Mouse (Mus musculus) heart, postnatal 25 days (tissue): ENCODE data around the gene Ghr. TPM values are rescaled to one million over a fixed set of nuclear protein-coding genes. Genes with fewer than 3 reads are reported as not detected.

Experiments
- DNase-seq: peaks from one replicate; pipeline ENCODE4 v3.0.0; 2022; ENCODE audit warnings: low spot score
- intact Hi-C: fragments of 180-260 bp; cut with DNase I; formaldehyde crosslinking; loops from one replicate; pipeline ENCODE4 v1.15.1; 2025
- total RNA-seq, 2 experiments: library from RNA; stranded (reverse); gene quantifications; 2 replicates each; pipeline ENCODE4 v1.2.3; 2021

Ghr gene
- total RNA-seq, 2 experiments from 2014 or later, result 155 to 168 TPM

GRCm38 (mm10) chr15:3464754-3465153 is 118.5 kb downstream of the Ghr start:
- intact Hi-C loops, result no loop called here
- DNase-seq, result no peak

DNA sequence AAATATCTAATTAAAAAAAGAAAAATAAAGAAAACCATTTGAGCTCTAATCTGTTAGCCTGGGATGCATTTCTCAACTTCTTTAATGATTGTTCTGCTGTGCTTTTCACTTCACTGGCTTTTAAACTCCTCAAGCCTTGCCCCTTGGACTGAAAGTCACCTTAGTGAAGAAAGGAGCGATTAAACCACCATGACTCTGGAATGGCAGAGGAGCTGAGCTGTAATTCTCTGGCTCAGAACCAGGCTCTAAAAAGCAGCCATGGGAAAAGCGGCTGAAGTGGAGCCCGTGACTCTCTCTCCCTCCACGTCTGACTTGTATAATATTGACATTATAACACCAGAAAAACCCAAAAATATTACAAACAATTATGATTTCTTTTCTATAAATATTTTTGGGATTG is 126.7 kb downstream of the Ghr start:
- no peak for DNase-seq
- intact Hi-C loops, result no loop called here

- intact Hi-C loops, result no loop called here
- DNase-seq, result no peak
Observed at GRCm38 (mm10) chr15:3455572-3455971, 127.7 kb downstream of the Ghr start.

- intact Hi-C loops, result no loop called here
Observed at GRCm38 (mm10) chr15:3452080-3452752, 131.1 kb downstream of the Ghr start.

DNA sequence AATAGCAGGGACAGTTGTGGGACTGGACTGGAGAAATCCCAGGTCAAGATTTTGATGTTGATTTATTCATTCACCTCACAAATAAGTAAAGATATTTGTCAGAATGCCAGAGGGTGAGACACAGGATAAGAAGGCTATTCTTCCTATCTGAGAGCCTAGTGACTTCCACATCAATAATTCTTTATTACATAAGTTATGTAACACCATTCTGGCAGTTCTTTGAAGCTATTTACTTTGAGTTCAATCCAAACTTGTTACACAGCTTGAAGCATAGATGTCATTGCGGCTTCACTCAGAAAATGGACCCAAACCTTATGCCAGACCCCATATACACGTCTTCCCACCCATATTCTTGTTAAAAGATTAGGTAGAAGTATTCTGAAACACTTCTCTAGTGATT is 133.7 kb downstream of the Ghr start:
- no peak for DNase-seq
- intact Hi-C loops, result no loop called here

More at GRCm38 (mm10) chr15:3452080-3452752, 131.1 kb downstream of the Ghr start:
- DNase-seq, result no peak

GRCm38 (mm10) chr15:3445285-3445909 is 137.9 kb downstream of the Ghr start:
- DNase-seq, result no peak
- intact Hi-C loops, result no loop called here

- no peak for DNase-seq
- intact Hi-C loops, result loop anchor here (5.0 kb wide), 3 partner anchors 58 to 232 kb away; no protein-coding TSS in a partner anchor
Observed at GRCm38 (mm10) chr15:3444448-3445020, 138.8 kb downstream of the Ghr start.

DNA sequence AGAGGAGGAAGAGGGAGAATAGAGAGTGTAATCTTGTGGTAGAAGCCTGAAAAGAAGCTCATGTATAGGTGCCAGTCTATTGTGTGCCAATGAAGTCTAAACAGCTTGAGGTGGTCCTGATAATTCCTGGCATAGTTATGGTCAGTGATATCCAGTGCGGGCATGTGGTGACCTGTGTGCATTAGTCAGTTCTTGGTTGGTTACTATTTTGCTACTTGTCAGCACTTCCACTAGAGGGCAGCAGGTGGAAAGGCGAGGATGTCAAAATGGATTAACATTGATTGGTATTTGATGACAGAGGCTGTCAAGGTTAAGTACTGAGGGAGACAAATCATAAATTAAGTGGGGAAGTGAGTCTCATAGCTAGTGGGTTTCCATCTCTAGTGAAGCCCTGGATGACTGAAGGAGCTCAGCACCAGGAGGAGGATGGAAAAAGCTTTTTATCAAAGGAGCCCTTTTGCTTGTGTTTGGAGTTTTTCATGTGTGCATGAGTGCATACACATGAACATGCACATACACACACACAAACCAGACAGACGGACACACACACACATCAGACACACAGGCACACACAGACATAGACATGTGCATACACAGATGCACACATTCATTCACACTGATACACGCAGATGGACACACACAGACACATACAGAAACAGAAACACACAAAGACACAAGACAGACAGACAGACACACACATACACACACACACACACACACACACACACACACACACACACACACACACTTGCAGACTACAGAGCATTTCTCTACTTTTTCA is 141.6 kb downstream of the Ghr start:
- intact Hi-C loops, result loop anchor here (2.0 to 5.0 kb wide), 4 partner anchors 61 to 229 kb away; partner anchors contain the start of gene Ghr
- no peak for DNase-seq

DNA sequence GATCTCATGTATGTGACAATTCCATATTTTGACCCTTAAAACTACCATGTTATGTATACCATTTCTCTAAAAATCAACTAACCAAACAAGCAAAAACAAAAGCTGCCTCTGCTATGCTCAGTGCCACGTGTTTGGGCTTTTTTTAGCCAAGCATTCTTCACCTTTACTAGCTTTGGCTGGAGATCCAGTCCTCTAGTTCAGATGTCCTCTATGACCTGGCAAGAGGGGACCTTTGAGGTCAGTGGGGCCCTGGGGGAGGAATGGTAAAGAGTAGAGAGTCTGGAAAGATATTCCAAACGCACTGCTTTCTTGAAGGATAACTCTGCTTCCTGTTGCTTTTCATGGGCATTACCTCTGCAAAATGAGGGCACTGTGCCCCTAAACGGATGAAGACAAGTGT is 145.9 kb downstream of the Ghr start:
- no peak for DNase-seq
- intact Hi-C loops, result no loop called here

DNA sequence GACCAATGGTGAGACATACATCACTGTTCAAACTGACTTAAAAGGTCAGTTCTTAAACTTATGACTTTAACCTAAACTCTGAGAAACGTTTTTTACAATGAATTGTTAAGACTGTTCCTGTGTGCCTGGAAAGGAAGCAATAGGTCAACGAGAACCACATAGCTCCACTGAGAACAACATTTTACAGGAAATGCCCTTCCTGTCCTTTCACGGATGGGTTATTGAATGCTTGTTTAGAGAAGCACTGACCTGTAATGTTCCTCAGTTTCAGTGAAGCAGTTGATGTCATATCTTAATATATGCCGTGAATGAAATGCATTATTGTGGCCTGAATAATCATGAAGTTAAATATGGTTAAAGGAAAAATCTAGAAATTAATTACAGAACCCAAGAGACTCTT is 147.7 kb downstream of the Ghr start:
- no peak for DNase-seq
- intact Hi-C loops, result no loop called here

DNA sequence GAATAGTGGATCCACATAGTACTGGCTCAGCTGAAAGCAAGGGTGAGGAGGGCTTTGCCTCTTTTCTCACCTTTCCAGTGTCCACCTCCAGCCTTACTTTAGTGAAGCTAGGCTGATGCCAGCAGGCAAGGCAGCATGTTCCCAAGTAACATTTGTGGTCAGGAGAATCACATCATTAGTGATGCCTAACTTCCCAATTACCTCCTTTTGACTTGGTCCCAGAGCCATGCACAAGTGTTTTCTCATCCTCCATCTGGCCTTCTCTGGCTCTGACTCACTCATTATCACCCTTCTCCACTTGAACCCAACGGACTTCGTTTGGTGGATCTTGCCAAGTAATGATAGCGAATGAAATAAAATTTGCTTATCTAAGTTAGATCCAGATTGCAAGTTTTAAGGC is 148.8 kb downstream of the Ghr start:
- DNase-seq, result no peak
- intact Hi-C loops, result no loop called here

DNA sequence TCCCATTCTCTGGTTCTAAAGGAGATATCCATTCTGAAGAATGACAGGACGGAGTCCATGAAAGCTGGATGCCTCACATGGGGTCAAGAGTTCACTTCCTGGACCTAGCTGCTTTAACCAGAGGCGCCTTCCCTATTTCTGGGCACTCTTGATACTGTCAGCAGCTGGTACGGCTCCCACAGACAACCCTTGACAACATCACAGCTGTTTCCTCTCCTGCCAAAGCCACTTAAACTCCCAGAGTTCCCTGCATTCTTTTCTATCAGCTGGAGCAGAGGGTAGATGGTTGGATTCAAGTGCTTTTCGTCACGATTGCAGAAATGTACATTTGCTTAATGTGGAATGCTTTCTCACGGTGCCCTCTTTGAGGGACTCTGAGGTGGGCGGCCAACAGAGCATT is 150.0 kb downstream of the Ghr start:
- peak; percentile 36 for DNase-seq
- intact Hi-C loops, result no loop called here

DNA sequence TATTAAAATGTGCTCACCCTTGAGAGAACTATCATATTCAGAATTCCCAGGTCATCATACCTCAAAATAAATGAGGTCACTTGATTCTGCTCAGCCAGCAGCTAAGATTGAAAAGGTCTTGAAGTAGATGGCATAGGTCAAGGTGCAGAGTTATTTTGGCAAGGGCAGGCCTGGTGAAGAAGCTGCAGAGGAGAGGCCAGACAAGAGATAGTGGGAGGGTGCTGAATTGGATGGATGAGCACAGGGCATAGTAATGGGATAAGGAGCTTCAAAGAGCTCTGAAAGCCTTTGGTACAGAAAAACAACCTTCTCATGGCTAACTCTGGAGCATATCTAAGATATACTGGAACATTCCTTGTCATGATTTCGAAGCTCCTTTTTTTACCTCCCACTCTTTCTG is 150.5 kb downstream of the Ghr start:
- intact Hi-C loops, result no loop called here
- no peak for DNase-seq

DNA sequence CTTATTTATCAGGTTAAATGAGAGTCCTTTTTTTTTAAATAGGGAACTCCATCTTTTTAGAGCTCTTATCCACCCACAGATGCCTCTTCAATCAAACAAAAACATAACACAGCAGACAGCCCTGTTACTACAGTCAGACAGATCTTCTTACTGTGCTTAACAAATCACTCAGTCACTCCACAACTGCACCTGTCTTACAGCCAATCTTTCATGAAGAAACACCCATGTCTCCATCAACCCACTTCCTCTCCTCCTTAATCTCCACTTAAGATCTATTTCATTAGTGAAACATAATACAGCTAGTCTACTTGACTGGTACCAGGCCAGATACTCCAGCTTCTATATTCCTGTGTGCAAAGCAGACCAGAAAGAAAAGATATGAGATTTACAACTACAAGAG is 153.9 kb downstream of the Ghr start:
- DNase-seq, result no peak
- intact Hi-C loops, result no loop called here

DNA sequence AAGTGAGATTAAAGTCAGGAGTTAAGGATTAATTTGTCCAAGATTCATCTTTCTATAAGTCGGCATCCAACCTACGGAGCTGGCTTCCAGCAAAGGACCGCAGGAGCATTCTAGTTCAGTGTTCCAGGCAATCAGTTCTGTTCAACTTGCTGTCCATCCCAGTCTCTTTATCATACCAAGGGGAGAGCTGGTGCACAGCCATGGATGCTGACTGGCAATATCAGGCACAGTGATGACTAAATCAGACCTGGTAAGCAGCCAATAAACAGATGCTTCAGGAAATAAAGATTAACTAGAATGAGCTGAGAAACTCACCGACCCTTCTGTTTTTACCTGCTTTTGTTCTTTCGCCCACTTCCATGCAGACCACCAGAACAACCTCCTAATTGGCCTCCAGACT is 154.3 kb downstream of the Ghr start:
- no peak for DNase-seq

GRCm38 (mm10) chr15:3426401-3426800 is 156.9 kb downstream of the Ghr start:
- intact Hi-C loops, result no loop called here
- no peak for DNase-seq

More for the DNA sequence above, 154.3 kb downstream of the Ghr start:
- intact Hi-C loops, result no loop called here

DNA sequence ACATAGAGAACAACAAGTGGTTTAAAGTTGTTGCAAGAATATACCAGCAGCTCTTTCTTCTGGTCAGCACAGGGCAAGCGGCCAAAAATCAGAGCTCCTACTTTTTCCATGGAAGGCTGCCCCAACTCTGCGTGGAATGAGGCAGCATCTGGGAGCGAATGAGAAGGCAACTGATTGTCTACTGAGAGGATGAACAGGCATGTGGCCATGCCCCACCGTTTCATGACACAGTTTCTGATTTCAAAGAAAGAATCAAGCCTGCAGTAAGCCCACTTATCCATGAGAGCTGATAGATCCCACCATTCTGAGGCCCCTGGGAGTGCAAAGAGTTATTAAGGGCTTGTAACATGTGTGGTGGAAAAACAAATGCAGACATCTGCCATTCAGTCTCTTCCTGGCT is 160.1 kb downstream of the Ghr start:
- intact Hi-C loops, result no loop called here
- DNase-seq, result peak; percentile 20

DNA sequence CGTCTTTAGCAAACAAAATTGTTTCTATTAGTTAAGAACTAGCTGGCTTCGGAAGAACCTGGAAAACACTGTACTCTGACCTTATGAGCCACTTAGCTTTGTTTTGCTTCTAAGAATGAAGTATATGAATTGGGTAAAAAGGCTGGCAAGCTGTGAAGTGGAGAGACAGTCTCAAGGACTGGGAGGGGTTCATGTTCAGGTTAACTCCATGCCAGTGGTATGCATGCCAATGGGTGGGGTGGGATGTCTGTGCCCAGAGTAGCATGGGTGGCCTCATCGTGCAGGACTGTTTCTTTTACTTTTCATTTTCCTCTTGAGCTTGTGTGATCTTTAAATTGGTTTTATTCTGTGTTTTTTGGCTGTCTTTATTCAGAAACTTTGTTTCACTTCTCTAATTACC is 165.6 kb downstream of the Ghr start:
- no peak for DNase-seq
- intact Hi-C loops, result no loop called here

GRCm38 (mm10) chr15:3413103-3413502 is 170.2 kb downstream of the Ghr start:
- no peak for DNase-seq
- intact Hi-C loops, result no loop called here

DNA sequence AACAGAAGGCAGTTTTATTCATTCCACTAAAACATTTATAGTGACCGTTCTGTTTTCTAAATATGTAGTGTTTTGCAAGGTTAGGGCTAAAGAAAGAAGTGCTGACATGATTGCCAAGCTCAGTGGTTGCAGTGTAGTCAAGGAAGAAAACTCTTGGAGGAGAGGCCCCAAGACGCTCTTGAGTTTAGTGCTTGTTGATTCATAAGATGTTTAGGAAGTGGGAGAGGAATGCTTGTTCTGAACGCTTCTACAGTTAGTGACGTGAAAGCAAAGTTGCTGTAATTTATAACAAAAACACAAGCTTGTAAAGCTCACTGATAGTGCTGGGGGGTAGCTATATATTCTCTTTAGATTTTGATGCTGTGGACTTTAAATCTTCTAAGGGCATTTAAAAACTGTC is 174.8 kb downstream of the Ghr start:
- intact Hi-C loops, result no loop called here
- no peak for DNase-seq

GRCm38 (mm10) chr15:3399196-3399595 is 184.1 kb downstream of the Ghr start:
- no peak for DNase-seq
- intact Hi-C loops, result no loop called here
